ENCODE assay signal across 8 mouse cellular contexts in genomic region chr17:24533099-24533992, GRCm38 (mm10). TPM values are rescaled to one million over a fixed set of nuclear protein-coding genes. Genes with fewer than 3 reads are reported as not detected.
DNase-seq lines count a peak whose midpoint lies in the region; ATAC-seq lines count a peak whose summit lies in the region.

No protein-coding gene starts in this region.

- H3K9ac ChIP-seq in forebrain, embryonic 12.5 days, result peak overlapping the region; percentile 55
- H3K9ac ChIP-seq in heart, embryonic 15.5 days, result peak overlapping the region; percentile 53
- H3K9ac ChIP-seq in liver, embryonic 15.5 days, result peak overlapping the region; percentile 50
- 0 out of 2 replicates have a peak overlapping the region, but pooled peaks have one; percentile 29 for H3K9ac ChIP-seq in neural tube, embryonic 12.5 days
- H3K9ac ChIP-seq in stomach, embryonic 16.5 days (ENCODE audit: low read length), result peak overlapping the region; percentile 62

- ATAC-seq in cerebellum, adult (ENCODE audit: insufficient number of reproducible peaks, low FRiP score, low TSS enrichment), result peak; percentile 82
- peak; percentile 64 for ATAC-seq in forebrain, embryonic 12.5 days (ENCODE audit: low FRiP score)
- ATAC-seq in heart, embryonic 15.5 days (replicated peaks; ENCODE audit: insufficient number of reproducible peaks, insufficient read depth, low FRiP score, low read depth), result peak; percentile 61; the same call in 1 of the 2 replicates
- ATAC-seq in liver, embryonic 15.5 days (ENCODE audit: insufficient read depth), result peak; percentile 87
- ATAC-seq in neural tube, embryonic 12.5 days (ENCODE audit: low FRiP score, low read depth), result peak; percentile 41; the same call in 1 of the 2 replicates
- peak; percentile 74 for ATAC-seq in stomach, embryonic 16.5 days (ENCODE audit: insufficient read depth, low FRiP score)

- 5% methylated on average over 53 of the region's 53 CpGs for WGBS in forebrain, embryonic 12.5 days
- 8% methylated on average over 53 of the region's 53 CpGs for WGBS in heart, embryonic 15.5 days
- 8% methylated on average over 53 of the region's 53 CpGs for WGBS in liver, embryonic 15.5 days (ENCODE audit: insufficient replicate concordance)
- 6% methylated on average over 53 of the region's 53 CpGs for WGBS in neural tube, embryonic 12.5 days
- 10% methylated on average over 53 of the region's 53 CpGs for WGBS in stomach, embryonic 16.5 days

- peak; percentile 41 to 53 for DNase-seq in CD8-positive naive resting alpha-beta T cell, adult 2 months (ENCODE audit: low read depth in 2 of 2, low spot score in 2 of 2)
- DNase-seq in kidney, postnatal 14 days, result peak; percentile 91

- H3K4me1 ChIP-seq in forebrain, embryonic 12.5 days, result peaks cover 59% of the 10 kb centered on the region
- peaks cover 38% of the 10 kb centered on the region for H3K4me1 ChIP-seq in heart, embryonic 15.5 days (replicated peaks)
- H3K4me1 ChIP-seq in liver, embryonic 15.5 days (replicated peaks), result peaks cover 52% of the 10 kb centered on the region
- peaks cover 45% of the 10 kb centered on the region for H3K4me1 ChIP-seq in neural tube, embryonic 12.5 days
- H3K4me1 ChIP-seq in stomach, embryonic 16.5 days (ENCODE audit: control insufficient read depth, insufficient read depth, low read length), result peaks cover 25% of the 10 kb centered on the region

- peaks cover 20% of the 10 kb centered on the region for H3K36me3 ChIP-seq in forebrain, embryonic 12.5 days (replicated peaks)
- H3K36me3 ChIP-seq in heart, embryonic 15.5 days, result no peaks in the 10 kb centered on the region; the same call in 1 of the 2 replicates
- H3K36me3 ChIP-seq in liver, embryonic 15.5 days (replicated peaks), result peaks cover 21% of the 10 kb centered on the region; the same call in 1 of the 2 replicates
- peaks cover 7% of the 10 kb centered on the region; the same call in 1 of the 2 replicates for H3K36me3 ChIP-seq in neural tube, embryonic 12.5 days
- 0 out of 2 replicates have a peak, but pooled peaks cover 6% of the 10 kb centered on the region for H3K36me3 ChIP-seq in stomach, embryonic 16.5 days (ENCODE audit: control insufficient read depth, insufficient read depth, low read length)

- no peaks in the 10 kb centered on the region for H3K27me3 ChIP-seq in forebrain, embryonic 12.5 days
- H3K27me3 ChIP-seq in heart, embryonic 15.5 days, result 0 out of 2 replicates have a peak, but pooled peaks cover 5% of the 10 kb centered on the region
- H3K27me3 ChIP-seq in liver, embryonic 15.5 days, result peaks cover 5% of the 10 kb centered on the region; the same call in 1 of the 2 replicates
- no peaks in the 10 kb centered on the region for H3K27me3 ChIP-seq in neural tube, embryonic 12.5 days (replicated peaks)
- H3K27me3 ChIP-seq in stomach, embryonic 16.5 days (ENCODE audit: control insufficient read depth, insufficient read depth, low read length), result no peaks in the 10 kb centered on the region

- H3K9me3 ChIP-seq in forebrain, embryonic 12.5 days, result no peaks in the 10 kb centered on the region
- no peaks in the 10 kb centered on the region for H3K9me3 ChIP-seq in heart, embryonic 15.5 days (replicated peaks)
- H3K9me3 ChIP-seq in liver, embryonic 15.5 days (replicated peaks), result no peaks in the 10 kb centered on the region
- no peaks in the 10 kb centered on the region for H3K9me3 ChIP-seq in neural tube, embryonic 12.5 days
- no peaks in the 10 kb centered on the region for H3K9me3 ChIP-seq in stomach, embryonic 16.5 days (replicated peaks; ENCODE audit: control insufficient read depth, low read length)

- H3K27ac ChIP-seq in forebrain, embryonic 12.5 days, result no peak overlapping the region
- no peak overlapping the region for H3K27ac ChIP-seq in heart, embryonic 15.5 days
- H3K27ac ChIP-seq in liver, embryonic 15.5 days (replicated peaks), result no peak overlapping the region
- no peak overlapping the region for H3K27ac ChIP-seq in neural tube, embryonic 12.5 days
- no peak overlapping the region for H3K27ac ChIP-seq in stomach, embryonic 16.5 days (ENCODE audit: low read length)

- H3K4me3 ChIP-seq in forebrain, embryonic 12.5 days (replicated peaks), result peak overlapping the region; percentile 34
- peak overlapping the region; percentile 45 for H3K4me3 ChIP-seq in heart, embryonic 15.5 days
- peak overlapping the region; percentile 59 for H3K4me3 ChIP-seq in liver, embryonic 15.5 days (replicated peaks)
- H3K4me3 ChIP-seq in neural tube, embryonic 12.5 days, result peak overlapping the region; percentile 26
- H3K4me3 ChIP-seq in stomach, embryonic 16.5 days (replicated peaks; ENCODE audit: low read length), result peak overlapping the region; percentile 41

- peak overlapping the region; percentile 63 for H3K4me2 ChIP-seq in forebrain, embryonic 12.5 days
- H3K4me2 ChIP-seq in heart, embryonic 15.5 days, result peak overlapping the region; percentile 84
- H3K4me2 ChIP-seq in liver, embryonic 15.5 days, result peak overlapping the region; percentile 93
- H3K4me2 ChIP-seq in neural tube, embryonic 12.5 days (replicated peaks), result peak overlapping the region; percentile 68
- H3K4me2 ChIP-seq in stomach, embryonic 16.5 days (ENCODE audit: low read depth, low read length), result peak overlapping the region; percentile 72

RNA-seq across cellular contexts. Expression of gene Rab26, which starts 0.7 kb away (rescaled TPM):
- 1.7 and 1.9 TPM in 2 replicates for polyA plus RNA-seq in forebrain, embryonic 12.5 days (2016; fragmentation: Nextera tagmentation; extraction: Ambion mirVana)
- polyA plus RNA-seq in heart, embryonic 15.5 days (2015; fragmentation: Nextera tagmentation; extraction: Ambion mirVana), result 0.97 and 1.2 TPM in 2 replicates
- polyA plus RNA-seq in liver, embryonic 15.5 days (2015; fragmentation: Nextera tagmentation; extraction: Ambion mirVana), result 0.64 and 0.74 TPM in 2 replicates
- polyA plus RNA-seq in neural tube, embryonic 12.5 days (2016; fragmentation: Nextera tagmentation; extraction: Ambion mirVana), result 1.6 and 2.2 TPM in 2 replicates
- polyA plus RNA-seq in stomach, embryonic 16.5 days (2015; fragmentation: Nextera tagmentation; extraction: Ambion mirVana), result 7.9 and 9.4 TPM in 2 replicates

RNA-seq across cellular contexts. Expression of gene Traf7, which starts 5.6 kb away (rescaled TPM):
- polyA plus RNA-seq in forebrain, embryonic 12.5 days (2016; fragmentation: Nextera tagmentation; extraction: Ambion mirVana), result 100 and 103 TPM in 2 replicates
- polyA plus RNA-seq in heart, embryonic 15.5 days (2015; fragmentation: Nextera tagmentation; extraction: Ambion mirVana), result 59.2 and 84.9 TPM in 2 replicates
- 32.9 and 35.2 TPM in 2 replicates for polyA plus RNA-seq in liver, embryonic 15.5 days (2015; fragmentation: Nextera tagmentation; extraction: Ambion mirVana)
- 83.4 and 84.0 TPM in 2 replicates for polyA plus RNA-seq in neural tube, embryonic 12.5 days (2016; fragmentation: Nextera tagmentation; extraction: Ambion mirVana)
- polyA plus RNA-seq in stomach, embryonic 16.5 days (2015; fragmentation: Nextera tagmentation; extraction: Ambion mirVana), result 80.6 and 104 TPM in 2 replicates

RNA-seq across cellular contexts. Expression of gene Pkd1, which starts 16.3 kb away (rescaled TPM):
- polyA plus RNA-seq in forebrain, embryonic 12.5 days (2016; fragmentation: Nextera tagmentation; extraction: Ambion mirVana), result 15.5 and 17.9 TPM in 2 replicates
- polyA plus RNA-seq in heart, embryonic 15.5 days (2015; fragmentation: Nextera tagmentation; extraction: Ambion mirVana), result 12.4 and 21.1 TPM in 2 replicates
- 2.6 and 3.0 TPM in 2 replicates for polyA plus RNA-seq in liver, embryonic 15.5 days (2015; fragmentation: Nextera tagmentation; extraction: Ambion mirVana)
- polyA plus RNA-seq in neural tube, embryonic 12.5 days (2016; fragmentation: Nextera tagmentation; extraction: Ambion mirVana), result 23.0 and 26.5 TPM in 2 replicates
- polyA plus RNA-seq in stomach, embryonic 16.5 days (2015; fragmentation: Nextera tagmentation; extraction: Ambion mirVana), result 21.7 and 22.2 TPM in 2 replicates

RNA-seq across cellular contexts. Expression of gene Caskin1, which starts 44.9 kb away (rescaled TPM):
- 14.8 and 16.6 TPM in 2 replicates for polyA plus RNA-seq in forebrain, embryonic 12.5 days (2016; fragmentation: Nextera tagmentation; extraction: Ambion mirVana)
- 0.39 and 0.94 TPM in 2 replicates for polyA plus RNA-seq in heart, embryonic 15.5 days (2015; fragmentation: Nextera tagmentation; extraction: Ambion mirVana)
- 0.05 and 0.09 TPM in 2 replicates for polyA plus RNA-seq in liver, embryonic 15.5 days (2015; fragmentation: Nextera tagmentation; extraction: Ambion mirVana)
- 23.2 and 25.4 TPM in 2 replicates for polyA plus RNA-seq in neural tube, embryonic 12.5 days (2016; fragmentation: Nextera tagmentation; extraction: Ambion mirVana)
- polyA plus RNA-seq in stomach, embryonic 16.5 days (2015; fragmentation: Nextera tagmentation; extraction: Ambion mirVana), result 1.5 and 2.3 TPM in 2 replicates

RNA-seq across cellular contexts. Expression of gene Mlst8, which starts 54.5 kb away (rescaled TPM):
- polyA plus RNA-seq in forebrain, embryonic 12.5 days (2016; fragmentation: Nextera tagmentation; extraction: Ambion mirVana), result 34.4 and 37.9 TPM in 2 replicates
- polyA plus RNA-seq in heart, embryonic 15.5 days (2015; fragmentation: Nextera tagmentation; extraction: Ambion mirVana), result 15.2 and 18.8 TPM in 2 replicates
- polyA plus RNA-seq in liver, embryonic 15.5 days (2015; fragmentation: Nextera tagmentation; extraction: Ambion mirVana), result 12.0 and 13.6 TPM in 2 replicates
- 33.8 and 34.9 TPM in 2 replicates for polyA plus RNA-seq in neural tube, embryonic 12.5 days (2016; fragmentation: Nextera tagmentation; extraction: Ambion mirVana)
- polyA plus RNA-seq in stomach, embryonic 16.5 days (2015; fragmentation: Nextera tagmentation; extraction: Ambion mirVana), result 29.0 and 33.6 TPM in 2 replicates
